Mouse (Mus musculus) myocyte (in vitro differentiated cells): ENCODE data around the gene Gabarapl2.

Source experiments
- CEBPB ChIP-seq: IDR thresholded peaks from 2 replicates; pipeline ENCODE4 v1.6.1; 2011; ENCODE audit warnings: mild to moderate bottlenecking, moderate library complexity; ENCODE audit not compliant: poor library complexity, insufficient read depth, severe bottlenecking
- MAX ChIP-seq: IDR thresholded peaks from one replicate; pipeline ENCODE4 v1.6.1; 2011; ENCODE audit warnings: low read depth, mild to moderate bottlenecking, control low read depth
- MYOD1 ChIP-seq, 3 experiments: IDR thresholded peaks; one replicate each; pipeline ENCODE4 v1.6.1; 2011; ENCODE audit warnings: control low read depth in 2 of 3, low read depth in 2 of 3, mild to moderate bottlenecking in 2 of 3, moderate library complexity in 1 of 3; ENCODE audit not compliant: insufficient read length in 2 of 3, control insufficient read depth in 1 of 3
- MYOG ChIP-seq, 3 experiments: IDR thresholded peaks; one replicate each; pipeline ENCODE4 v1.6.1; 2011; ENCODE audit warnings: control low read depth in 2 of 3, low read depth in 2 of 3, mild to moderate bottlenecking in 2 of 3; ENCODE audit not compliant: insufficient read length in 2 of 3, control insufficient read depth in 1 of 3, insufficient read depth in 1 of 3
- POLR2A ChIP-seq: IDR thresholded peaks from one replicate; pipeline ENCODE4 v1.6.1; 2011; ENCODE audit warnings: low read depth, mild to moderate bottlenecking, control low read depth, moderate library complexity; ENCODE audit not compliant: insufficient read length
- POLR2AphosphoS2 ChIP-seq: IDR thresholded peaks from one replicate; pipeline ENCODE4 v1.6.1; 2011; ENCODE audit warnings: low read depth, control low read depth; ENCODE audit not compliant: insufficient read length
- SRF ChIP-seq: IDR thresholded peaks from one replicate; pipeline ENCODE4 v1.6.1; 2011; ENCODE audit warnings: low read depth; ENCODE audit not compliant: control insufficient read depth, insufficient read length
- TCF3 ChIP-seq: IDR thresholded peaks from one replicate; pipeline ENCODE4 v1.6.1; 2011; ENCODE audit warnings: low read depth, control low read depth; ENCODE audit not compliant: insufficient read length

- no peak for TF ChIP-seq POLR2A
- no peak for TF ChIP-seq POLR2AphosphoS2
- no peak for TF ChIP-seq MYOG (IDR thresholded peaks at IDR 0.05; ENCODE audit: control insufficient read depth in 1 of 3, insufficient read depth in 1 of 3, insufficient read length in 2 of 3, low read depth in 2 of 3)
- TF ChIP-seq TCF3: no peak
- TF ChIP-seq MYOD1 (IDR thresholded peaks at IDR 0.05; ENCODE audit: control insufficient read depth in 1 of 3, insufficient read length in 2 of 3, low read depth in 2 of 3): no peak
- TF ChIP-seq SRF: no peak
- no peak for TF ChIP-seq CEBPB
- TF ChIP-seq MAX: no peak
Measured at GRCm38 (mm10) chr8:111943544-111943943, 3.0 kb downstream of the Gabarapl2 start.
